Mouse (Mus musculus): ENCODE data around the gene Zfp644. TPM values are rescaled to one million over a fixed set of nuclear protein-coding genes. Genes with fewer than 3 reads are reported as not detected.

Gene Zfp644
- total and polyA plus RNA-seq, 3 experiments = 15.1 to 28.7 (median 17.7) TPM

DNA sequence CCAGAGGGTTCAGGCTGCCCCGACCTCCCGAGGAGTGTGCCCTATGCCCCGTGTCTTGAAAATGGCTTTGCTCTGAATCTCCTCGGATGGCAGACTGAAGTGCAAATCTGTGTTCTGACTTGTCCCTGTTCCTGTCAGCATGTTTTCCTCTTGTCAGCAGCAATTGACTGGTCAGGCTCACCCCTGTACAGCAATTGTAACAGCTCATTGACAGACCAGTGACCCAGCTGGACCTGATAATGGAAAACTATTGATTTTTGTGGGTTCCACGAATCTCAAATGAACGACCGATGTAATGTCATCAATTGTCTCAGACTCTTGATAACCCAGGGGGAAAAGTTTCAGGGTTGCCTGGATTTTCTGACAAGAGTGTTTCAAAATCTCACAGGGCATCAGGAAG, 116.1 kb downstream of the Zfp644 start:
- Histone ChIP-seq H3K9me3 (replicated peaks; ENCODE audit: low read length) (no peaks in the 10 kb centered on the region), H3K4me3 (replicated peaks in 1 of 3; ENCODE audit: low read depth in 2 of 3, low read length in 2 of 3, poor library complexity in 1 of 3) (no peak overlapping the region), H3K9ac (ENCODE audit: insufficient read depth, low read depth) (no peak overlapping the region), H3K27me3 (replicated peaks) (no peaks in the 10 kb centered on the region), H3K4me2 (ENCODE audit: insufficient read depth, low read depth, poor library complexity, severe bottlenecking) (no peak overlapping the region), H3K4me1 (ENCODE audit: control insufficient read depth in 1 of 2, insufficient read depth in 2 of 2) (no peaks in the 10 kb centered on the region), H3K36me3 (replicated peaks in 1 of 2; ENCODE audit: control insufficient read depth in 1 of 2, insufficient read depth in 1 of 2, low read length in 1 of 2) (no peaks in the 10 kb centered on the region), H3K79me2 (replicated peaks; ENCODE audit: control insufficient read depth, extremely low read depth, insufficient read depth, poor library complexity, severe bottlenecking) (no peaks in the 10 kb centered on the region), H3K27ac (ENCODE audit: insufficient read depth, low read depth) (no peak overlapping the region)
- in situ Hi-C loops (cut with MboI; ENCODE audit: low pct_ligation_motif_present, low pct_unique_long_range_greater_than_20kb, low sequenced_read_pairs) (no loop called here), dilution Hi-C loops (cut with MboI; ENCODE audit: extremely low pct_ligation_motif_present, extremely low pct_unique_long_range_greater_than_20kb, low sequenced_read_pairs) (no loop called here)
- DNase-seq (ENCODE audit: extremely low read depth) = no peak
- TF ChIP-seq KAT2A (IDR thresholded peaks at IDR 0.05; ENCODE audit: insufficient replicate concordance, low read length) (no peak), TCF12 (IDR thresholded peaks at IDR 0.05; ENCODE audit: low read depth, low read length) (no peak), ZMIZ1 (IDR thresholded peaks at IDR 0.05; ENCODE audit: low read depth, low read length) (no peak), MAX (IDR thresholded peaks at IDR 0.05; ENCODE audit: low read length) (no peak), MYC (IDR thresholded peaks at IDR 0.05; ENCODE audit: low read depth, low read length) (no peak), CHD2 (IDR thresholded peaks at IDR 0.05; ENCODE audit: low read length) (no peak), NELFE (IDR thresholded peaks at IDR 0.05; ENCODE audit: low read depth, low read length) (no peak), CTCF (conservative IDR thresholded peaks at IDR 0.05 in 1 of 2, IDR thresholded peaks at IDR 0.05 in 1 of 2; ENCODE audit: low read depth in 2 of 2, low read length in 2 of 2) (no peak), MAFK (IDR thresholded peaks at IDR 0.05; ENCODE audit: insufficient replicate concordance, low read length) (no peak), TBP (conservative IDR thresholded peaks at IDR 0.05; ENCODE audit: low read depth, low read length) (no peak), MXI1 (IDR thresholded peaks at IDR 0.05; ENCODE audit: low read depth, low read length) (no peak), ELF1 (IDR thresholded peaks at IDR 0.05; ENCODE audit: low read depth, low read length) (no peak), SMC3 (IDR thresholded peaks at IDR 0.05; ENCODE audit: low read depth, low read length) (no peak)

DNA sequence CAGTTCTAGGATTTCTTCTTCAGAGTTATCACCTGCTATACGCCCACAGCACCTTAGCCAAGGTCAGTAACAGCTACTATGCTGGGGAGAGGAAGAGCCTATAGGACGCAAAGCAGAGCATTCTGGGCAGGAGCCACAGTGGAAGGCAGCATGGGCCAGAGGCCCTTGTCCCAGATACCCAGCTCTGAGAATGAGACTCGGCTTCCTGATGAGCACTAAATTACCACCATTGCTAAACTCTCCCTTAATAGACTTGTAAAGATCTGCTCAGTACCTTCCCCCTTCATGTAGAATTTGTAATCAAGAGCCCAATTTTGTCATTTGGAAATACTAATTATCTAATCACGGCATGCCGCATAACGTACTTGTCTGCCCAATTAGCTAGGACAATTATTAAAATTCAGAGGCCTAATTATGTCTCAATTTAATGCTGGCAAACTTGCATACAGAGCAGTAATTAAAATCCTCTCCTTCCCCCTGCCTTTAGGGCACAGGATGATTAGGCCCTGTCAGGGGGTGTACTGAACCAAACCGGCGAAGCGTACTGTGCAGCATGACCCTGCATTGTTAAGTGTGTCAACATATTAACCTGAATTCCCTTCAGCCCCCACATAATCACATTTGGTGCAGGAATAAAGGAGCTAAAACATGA, 119.7 kb downstream of the Zfp644 start:
- H3K9ac ChIP-seq (ENCODE audit: insufficient read depth, low read depth) = no peak overlapping the region
- no peak overlapping the region for H3K27ac ChIP-seq (ENCODE audit: insufficient read depth, low read depth)
- H3K27me3 ChIP-seq (replicated peaks) = no peaks in the 10 kb centered on the region
- in situ Hi-C loops (cut with MboI; ENCODE audit: low pct_ligation_motif_present, low pct_unique_long_range_greater_than_20kb, low sequenced_read_pairs) (no loop called here), dilution Hi-C loops (cut with MboI; ENCODE audit: extremely low pct_ligation_motif_present, extremely low pct_unique_long_range_greater_than_20kb, low sequenced_read_pairs) (no loop called here)
- TF ChIP-seq MAFK (IDR thresholded peaks at IDR 0.05; ENCODE audit: insufficient replicate concordance, low read length) = no peak
- TF ChIP-seq UBTF (IDR thresholded peaks at IDR 0.05; ENCODE audit: low read depth, low read length) = no peak
- no peak for TF ChIP-seq JUN (IDR thresholded peaks at IDR 0.05; ENCODE audit: insufficient read depth, low read depth, low read length)
- no peak for TF ChIP-seq USF2 (conservative IDR thresholded peaks at IDR 0.05; ENCODE audit: low read depth, low read length)
- no peak for TF ChIP-seq MAZ (IDR thresholded peaks at IDR 0.05; ENCODE audit: low read depth, low read length)
- TF ChIP-seq ETS1 (conservative IDR thresholded peaks at IDR 0.05; ENCODE audit: low read depth, low read length) = no peak
- TF ChIP-seq EP300 (IDR thresholded peaks at IDR 0.05; ENCODE audit: low read length) = no peak
- no peak for TF ChIP-seq ELF1 (IDR thresholded peaks at IDR 0.05; ENCODE audit: low read depth, low read length)
- TF ChIP-seq E2F4 (IDR thresholded peaks at IDR 0.05; ENCODE audit: insufficient replicate concordance, low read depth, low read length) = no peak
- TF ChIP-seq PAX5 (IDR thresholded peaks at IDR 0.05; ENCODE audit: low read length) = no peak
- TF ChIP-seq ZNF384 (IDR thresholded peaks at IDR 0.05; ENCODE audit: low read depth, low read length) = no peak
- TF ChIP-seq IRF4 (IDR thresholded peaks at IDR 0.05; ENCODE audit: low read depth, low read length) = no peak
- TF ChIP-seq ZMIZ1 (IDR thresholded peaks at IDR 0.05; ENCODE audit: low read depth, low read length) = no peak
- TF ChIP-seq MEF2A (IDR thresholded peaks at IDR 0.05; ENCODE audit: borderline replicate concordance, low read depth, low read length) = no peak
- TF ChIP-seq MAX (IDR thresholded peaks at IDR 0.05; ENCODE audit: low read length) = no peak
- no peak for TF ChIP-seq NELFE (IDR thresholded peaks at IDR 0.05; ENCODE audit: low read depth, low read length)
- TF ChIP-seq JUND (conservative IDR thresholded peaks at IDR 0.05; ENCODE audit: low read depth, low read length) = no peak
- TF ChIP-seq RAD21 (IDR thresholded peaks at IDR 0.05; ENCODE audit: low read depth, low read length) = no peak
- no peak overlapping the region for H3K4me3 ChIP-seq (replicated peaks in 1 of 3; ENCODE audit: low read depth in 2 of 3, low read length in 2 of 3, poor library complexity in 1 of 3)
- H3K36me3 ChIP-seq (replicated peaks in 1 of 2; ENCODE audit: control insufficient read depth in 1 of 2, insufficient read depth in 1 of 2, low read length in 1 of 2) = no peaks in the 10 kb centered on the region
- peaks cover 3% of the 10 kb centered on the region for H3K9me3 ChIP-seq (replicated peaks; ENCODE audit: low read length)
- H3K4me1 ChIP-seq (ENCODE audit: control insufficient read depth in 1 of 2, insufficient read depth in 2 of 2) = no peaks in the 10 kb centered on the region
- DNase-seq (ENCODE audit: extremely low read depth) = no peak
- no peak overlapping the region for H3K4me2 ChIP-seq (ENCODE audit: insufficient read depth, low read depth, poor library complexity, severe bottlenecking)
- no peaks in the 10 kb centered on the region for H3K79me2 ChIP-seq (replicated peaks; ENCODE audit: control insufficient read depth, extremely low read depth, insufficient read depth, poor library complexity, severe bottlenecking)
